Mouse (Mus musculus): ENCODE measurements at regions not wholly inside any gene's neighbourhood (a gene's known extent, or its start where the extent isn't known, plus 50 kb on each side); places are given as distances from the start of the nearest gene placed in this dataset.
A peak's percentile ranks its signal among the peaks of the same experiment; 100 is the strongest.

DNA sequence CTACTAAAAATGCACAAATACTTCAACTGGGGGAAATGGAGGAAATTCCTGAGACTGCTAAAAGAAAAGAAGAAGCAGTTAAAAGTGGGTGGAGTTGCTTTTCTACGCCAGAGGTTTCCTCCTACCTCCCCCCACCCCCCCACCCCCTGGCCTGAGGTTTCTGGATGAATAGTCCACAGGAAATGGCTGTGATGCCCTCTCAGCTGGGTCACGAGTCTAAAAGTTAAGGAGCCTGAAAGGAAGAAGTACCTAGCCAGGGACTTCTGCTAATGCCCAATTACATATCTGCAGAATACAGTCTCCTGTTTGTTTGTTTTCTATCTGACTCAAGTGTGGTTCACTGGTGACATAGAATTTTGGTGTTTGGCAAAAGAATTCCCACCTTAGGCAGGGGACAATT lies 169.4 kb downstream of the Mtx2 start:
- Histone ChIP-seq H3K9me3 (no peaks in the 10 kb centered on the region), H3K27ac (no peak overlapping the region), H3K9ac (no peak overlapping the region), H3K4me1 (no peaks in the 10 kb centered on the region), H3K27me3 (replicated peaks) (no peaks in the 10 kb centered on the region), H3K4me3 (no peak overlapping the region), H3K4me2 (replicated peaks) (no peak overlapping the region), H3K36me3 (no peaks in the 10 kb centered on the region)
- WGBS, result 20% methylated on average over 2 of the region's 2 CpGs
- ATAC-seq (ENCODE audit: low FRiP score, low read depth), result no peak

DNA sequence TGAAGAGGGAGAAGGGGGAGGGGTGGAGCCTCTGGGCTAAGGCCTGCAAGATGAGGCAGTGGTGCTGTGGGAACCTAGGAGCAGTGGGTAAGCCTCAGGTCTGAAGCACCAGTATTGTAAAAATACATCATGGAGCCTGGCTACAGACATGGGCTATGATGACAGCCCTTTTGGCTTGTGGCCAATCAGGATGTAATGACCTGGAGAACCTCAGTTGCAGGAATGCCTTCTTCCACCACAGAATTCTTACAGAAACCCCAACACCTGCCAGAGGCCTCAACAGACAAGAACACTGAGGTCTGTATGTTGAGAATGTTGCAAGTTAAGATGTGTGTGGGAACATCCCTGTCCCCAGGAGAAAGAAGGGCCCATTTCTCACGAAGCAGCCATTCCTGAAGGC lies 172.1 kb downstream of the Mtx2 start:
- no peak overlapping the region for H3K27ac ChIP-seq
- H3K9me3 ChIP-seq, result no peaks in the 10 kb centered on the region
- no peak for ATAC-seq (ENCODE audit: low FRiP score, low read depth)
- no peak overlapping the region for H3K9ac ChIP-seq
- H3K4me2 ChIP-seq (replicated peaks), result no peak overlapping the region
- H3K4me1 ChIP-seq, result peaks cover 8% of the 10 kb centered on the region; the same call in 1 of the 2 replicates
- no peaks in the 10 kb centered on the region for H3K36me3 ChIP-seq
- H3K4me3 ChIP-seq, result no peak overlapping the region
- peaks cover 3% of the 10 kb centered on the region; the same call in 1 of the 2 replicates for H3K27me3 ChIP-seq (replicated peaks)
- 61% methylated on average over 1 of the region's 1 CpGs for WGBS

DNA sequence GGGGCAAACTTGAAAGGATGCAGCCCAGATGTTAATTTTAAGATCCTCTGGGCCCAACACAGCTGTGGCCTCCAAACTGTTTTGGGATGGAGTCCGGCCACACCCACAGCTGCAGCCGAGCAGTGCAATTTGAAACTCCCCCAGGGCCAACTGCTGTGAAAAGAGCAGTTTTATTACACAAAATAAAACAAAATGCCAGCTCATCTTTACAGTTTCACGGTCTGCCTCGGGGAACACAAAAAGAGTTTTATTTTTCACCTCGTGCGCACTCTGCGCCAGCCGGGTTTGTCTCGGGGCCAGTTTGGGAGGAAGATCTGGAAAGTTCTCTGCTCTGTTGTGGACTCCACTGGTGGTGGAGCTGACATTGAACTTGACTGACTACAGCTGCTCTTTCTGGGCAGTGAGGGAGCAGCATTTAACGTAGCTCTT lies 174.8 kb downstream of the Mtx2 start:
- no peak overlapping the region for H3K9ac ChIP-seq
- no peaks in the 10 kb centered on the region for H3K36me3 ChIP-seq
- H3K27me3 ChIP-seq (replicated peaks), result peaks cover 6% of the 10 kb centered on the region; the same call in 1 of the 2 replicates
- no peak for ATAC-seq (ENCODE audit: low FRiP score, low read depth)
- no peak overlapping the region for H3K27ac ChIP-seq
- no peak overlapping the region for H3K4me3 ChIP-seq
- no peak overlapping the region; the same call in 1 of the 2 replicates for H3K4me2 ChIP-seq (replicated peaks)
- H3K4me1 ChIP-seq, result peaks cover 8% of the 10 kb centered on the region; the same call in 1 of the 2 replicates
- H3K9me3 ChIP-seq, result no peaks in the 10 kb centered on the region
- 10% methylated on average over 10 of the region's 10 CpGs for WGBS

DNA sequence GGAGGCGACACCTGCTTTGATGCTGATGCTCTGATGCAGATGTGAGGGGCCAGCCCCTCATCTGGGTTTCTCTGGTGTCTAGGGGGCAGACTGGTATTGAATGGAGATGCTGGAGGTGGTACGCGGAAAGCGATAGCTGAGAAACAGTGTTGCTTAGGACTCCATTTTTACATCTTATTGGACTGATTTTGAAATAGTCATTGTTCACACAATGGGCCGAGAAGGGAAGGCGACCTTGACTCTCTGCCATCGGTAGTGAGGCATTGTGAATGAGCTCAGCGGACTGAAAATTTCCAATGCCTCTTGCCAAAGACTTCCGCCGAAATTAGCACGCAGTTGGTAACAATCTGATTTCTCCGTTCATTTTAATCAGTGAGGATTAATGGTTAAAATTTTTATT lies 177.0 kb downstream of the Mtx2 start:
- Histone ChIP-seq H3K4me3 (no peak overlapping the region), H3K4me2 (replicated peaks) (peak overlapping the region; percentile 17), H3K9ac (no peak overlapping the region), H3K9me3 (no peaks in the 10 kb centered on the region), H3K27ac (no peak overlapping the region), H3K27me3 (replicated peaks) (peaks cover 6% of the 10 kb centered on the region; the same call in 1 of the 2 replicates), H3K36me3 (no peaks in the 10 kb centered on the region), H3K4me1 (peaks cover 8% of the 10 kb centered on the region; the same call in 1 of the 2 replicates)
- WGBS, result 56% methylated on average over 12 of the region's 12 CpGs
- no peak for ATAC-seq (ENCODE audit: low FRiP score, low read depth)

DNA sequence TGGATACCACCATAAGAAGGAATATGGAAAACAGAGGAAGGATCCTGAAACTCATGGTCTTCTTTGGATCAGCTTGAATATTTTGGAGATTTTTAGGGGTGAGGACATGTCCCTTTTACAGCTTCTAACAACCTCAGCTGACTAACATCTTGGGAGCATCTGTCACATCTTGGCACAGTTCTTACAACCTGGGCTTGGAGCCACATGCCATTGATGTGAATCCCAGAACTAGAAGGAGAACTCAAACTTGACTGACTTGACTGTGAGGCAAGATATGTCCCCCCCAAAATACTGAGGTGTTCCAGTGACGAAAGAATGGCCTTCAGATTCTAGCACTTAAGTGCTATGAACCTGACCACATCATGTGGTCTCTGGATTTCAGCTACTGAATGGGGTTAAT lies 182.5 kb downstream of the Mtx2 start:
- ATAC-seq (ENCODE audit: low FRiP score, low read depth), result no peak
- WGBS, result 90% methylated on average over 1 of the region's 1 CpGs
- 0 out of 2 replicates have a peak, but pooled peaks cover 3% of the 10 kb centered on the region for H3K27me3 ChIP-seq (replicated peaks)
- H3K36me3 ChIP-seq, result no peaks in the 10 kb centered on the region
- no peak overlapping the region for H3K27ac ChIP-seq
- no peaks in the 10 kb centered on the region for H3K4me1 ChIP-seq
- H3K9me3 ChIP-seq, result no peaks in the 10 kb centered on the region
- H3K4me3 ChIP-seq, result no peak overlapping the region
- H3K4me2 ChIP-seq (replicated peaks), result no peak overlapping the region
- H3K9ac ChIP-seq, result no peak overlapping the region

DNA sequence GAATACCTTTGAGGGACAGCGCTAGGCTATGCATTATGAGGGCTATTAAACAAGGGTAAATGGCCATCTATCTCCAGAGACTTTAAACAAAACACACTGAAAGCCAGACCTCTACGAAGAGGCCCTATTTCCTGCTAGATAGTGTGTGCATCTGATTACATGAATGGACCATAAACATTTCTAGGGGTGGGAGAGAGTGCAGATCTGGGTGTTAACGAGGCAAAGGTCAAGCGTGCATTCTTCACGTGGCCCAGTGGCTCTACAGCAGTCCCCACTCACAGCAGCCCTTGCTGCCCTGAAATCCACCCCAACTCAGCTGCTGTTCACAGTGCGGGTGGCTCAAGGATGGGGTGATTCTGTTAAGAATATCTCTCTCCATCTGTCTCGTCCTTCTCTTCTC lies 185.0 kb downstream of the Mtx2 start:
- ATAC-seq (ENCODE audit: low FRiP score, low read depth), result no peak
- 43% methylated on average over 7 of the region's 7 CpGs for WGBS
- Histone ChIP-seq H3K4me1 (no peaks in the 10 kb centered on the region), H3K27me3 (replicated peaks) (no peaks in the 10 kb centered on the region), H3K9me3 (no peaks in the 10 kb centered on the region), H3K27ac (no peak overlapping the region), H3K4me2 (replicated peaks) (no peak overlapping the region), H3K4me3 (no peak overlapping the region), H3K36me3 (no peaks in the 10 kb centered on the region), H3K9ac (no peak overlapping the region)

DNA sequence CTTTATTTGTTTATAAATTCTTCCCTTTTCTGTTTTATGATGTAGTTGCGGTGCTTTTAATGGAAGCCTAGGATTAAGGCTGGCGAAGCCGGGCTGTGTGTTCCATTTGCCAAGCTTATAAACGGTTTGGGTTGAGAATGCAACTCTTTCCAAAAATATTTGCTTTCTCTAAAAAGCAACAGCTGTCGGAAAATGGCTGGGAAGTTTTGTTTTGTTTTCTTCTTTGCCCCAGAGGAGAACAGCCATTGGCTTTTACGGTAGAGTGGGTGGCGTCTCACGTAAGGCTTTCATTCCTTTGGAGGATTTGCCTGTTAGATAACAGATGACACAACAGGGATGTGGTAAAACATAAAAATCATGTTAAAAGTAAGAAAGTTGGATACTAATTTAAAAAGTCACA lies 186.4 kb downstream of the Mtx2 start:
- no peak overlapping the region for H3K27ac ChIP-seq
- no peaks in the 10 kb centered on the region for H3K27me3 ChIP-seq (replicated peaks)
- no peaks in the 10 kb centered on the region for H3K4me1 ChIP-seq
- H3K36me3 ChIP-seq, result no peaks in the 10 kb centered on the region
- no peaks in the 10 kb centered on the region for H3K9me3 ChIP-seq
- H3K4me2 ChIP-seq (replicated peaks), result no peak overlapping the region
- 36% methylated on average over 8 of the region's 8 CpGs for WGBS
- no peak for ATAC-seq (ENCODE audit: low FRiP score, low read depth)
- H3K4me3 ChIP-seq, result no peak overlapping the region
- no peak overlapping the region for H3K9ac ChIP-seq

DNA sequence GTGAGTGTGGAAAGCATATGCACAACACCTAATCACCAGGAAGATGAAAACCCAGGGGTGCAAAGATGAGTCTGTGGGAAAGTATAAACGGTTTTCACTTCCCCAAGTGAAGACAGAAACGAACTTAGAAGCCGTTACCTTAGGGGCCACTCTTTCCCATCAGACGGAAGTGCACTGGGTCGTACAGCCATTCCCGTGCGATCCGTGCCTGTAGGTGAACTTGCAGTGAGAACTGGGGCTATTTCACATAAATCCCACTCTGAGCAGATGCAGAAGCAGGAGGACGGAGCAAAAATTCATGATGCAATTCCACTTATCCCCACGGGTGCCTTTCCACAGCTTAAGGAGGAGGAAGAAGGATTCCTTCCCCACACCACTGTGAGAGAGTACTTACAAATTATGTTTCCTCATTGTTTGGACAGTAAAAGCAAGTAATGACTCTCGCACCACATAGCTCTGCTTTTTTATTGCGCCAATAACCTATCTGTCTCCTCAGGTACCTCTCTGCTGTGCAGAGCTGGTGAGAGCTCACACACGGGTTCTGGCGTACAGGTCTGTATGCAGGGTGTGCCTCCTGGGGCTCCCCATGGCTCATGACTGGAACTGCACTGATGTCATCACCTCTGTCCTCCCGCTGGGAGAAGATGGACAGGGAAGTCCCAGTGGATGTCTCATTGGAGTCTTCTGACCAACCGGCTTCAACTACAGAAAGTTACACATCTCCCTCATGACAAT lies 189.6 kb downstream of the Mtx2 start:
- no peak overlapping the region for H3K4me3 ChIP-seq
- no peak overlapping the region for H3K9ac ChIP-seq
- no peak overlapping the region for H3K27ac ChIP-seq
- WGBS, result 61% methylated on average over 16 of the region's 16 CpGs
- H3K27me3 ChIP-seq (replicated peaks), result no peaks in the 10 kb centered on the region
- no peaks in the 10 kb centered on the region for H3K4me1 ChIP-seq
- H3K4me2 ChIP-seq (replicated peaks), result no peak overlapping the region
- no peak for ATAC-seq (ENCODE audit: low FRiP score, low read depth)
- no peaks in the 10 kb centered on the region for H3K9me3 ChIP-seq
- no peaks in the 10 kb centered on the region for H3K36me3 ChIP-seq

DNA sequence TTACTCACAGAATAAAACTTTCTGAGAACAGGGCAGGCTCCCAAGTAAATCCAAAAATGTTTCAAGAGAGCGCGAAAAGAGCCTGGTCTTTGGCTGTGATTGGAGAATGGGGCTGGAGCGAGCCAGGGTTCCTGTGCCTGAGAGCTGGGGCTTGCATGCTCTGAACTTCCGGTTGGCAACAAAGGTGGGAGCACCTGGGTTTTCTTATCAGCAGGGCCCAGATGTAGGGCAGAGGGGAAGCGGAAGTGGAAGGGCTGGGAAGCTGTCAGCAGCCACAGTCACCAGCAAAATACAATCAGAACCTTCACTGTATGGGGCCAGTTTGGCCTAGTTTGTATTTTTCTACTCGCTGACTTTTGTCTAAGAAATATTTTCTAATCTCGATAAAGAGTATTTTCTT lies 193.9 kb downstream of the Mtx2 start:
- ATAC-seq (ENCODE audit: low FRiP score, low read depth), result no peak
- WGBS, result 89% methylated on average over 7 of the region's 7 CpGs
- H3K4me1 ChIP-seq, result no peaks in the 10 kb centered on the region

DNA sequence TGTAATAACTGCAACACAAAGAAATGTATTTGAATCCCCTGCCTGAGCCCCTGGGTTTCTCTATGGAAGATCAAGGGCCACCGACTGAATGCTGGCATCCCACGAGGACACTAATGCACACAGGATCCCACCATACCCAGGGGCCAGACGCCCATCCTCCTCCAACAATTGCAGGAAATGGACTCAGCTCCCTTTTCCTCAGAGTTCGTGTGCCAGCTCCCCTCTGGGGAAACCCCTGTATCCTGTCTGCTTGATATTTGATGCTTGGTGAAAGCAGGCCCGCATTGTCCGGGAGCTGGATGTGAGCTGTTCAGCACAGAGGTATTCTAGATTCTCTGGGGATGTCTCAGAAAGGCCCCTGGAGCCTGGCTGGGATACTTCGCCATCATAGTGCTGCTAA lies 196.0 kb downstream of the Mtx2 start:
- no peaks in the 10 kb centered on the region for H3K9me3 ChIP-seq
- no peak overlapping the region for H3K4me3 ChIP-seq
- no peaks in the 10 kb centered on the region for H3K36me3 ChIP-seq
- 58% methylated on average over 7 of the region's 7 CpGs for WGBS
- no peak overlapping the region for H3K9ac ChIP-seq
- H3K4me1 ChIP-seq, result no peaks in the 10 kb centered on the region
- no peaks in the 10 kb centered on the region for H3K27me3 ChIP-seq (replicated peaks)
- H3K27ac ChIP-seq, result no peak overlapping the region
- ATAC-seq (ENCODE audit: low FRiP score, low read depth), result no peak
- H3K4me2 ChIP-seq (replicated peaks), result no peak overlapping the region

More for the DNA sequence above, 193.9 kb downstream of the Mtx2 start:
- Histone ChIP-seq H3K27me3 (replicated peaks) (no peaks in the 10 kb centered on the region), H3K4me2 (replicated peaks) (no peak overlapping the region), H3K9ac (no peak overlapping the region), H3K4me3 (no peak overlapping the region), H3K27ac (no peak overlapping the region), H3K36me3 (no peaks in the 10 kb centered on the region), H3K9me3 (no peaks in the 10 kb centered on the region)

DNA sequence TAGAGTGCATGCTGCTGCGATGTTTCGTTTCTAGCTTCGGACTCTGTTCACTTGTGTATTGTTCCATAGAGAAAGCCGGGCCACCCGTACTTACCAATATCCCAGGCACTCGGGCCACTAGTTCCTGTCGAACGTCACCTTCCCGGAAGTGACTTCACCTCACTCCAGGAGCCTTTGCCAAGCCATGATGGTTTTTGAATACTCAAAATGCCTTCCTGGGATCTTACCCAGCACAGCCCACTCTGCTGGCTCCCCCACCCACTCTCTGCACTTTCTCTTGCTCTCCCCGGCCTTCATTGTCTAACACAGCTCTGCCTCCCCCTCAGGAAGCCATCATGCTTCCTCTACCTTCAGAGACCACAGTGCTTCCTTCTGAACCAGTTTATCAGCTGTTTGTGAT lies 202.5 kb downstream of the Mtx2 start:
- WGBS, result 90% methylated on average over 10 of the region's 10 CpGs
- no peak overlapping the region for H3K4me3 ChIP-seq
- no peak overlapping the region for H3K4me2 ChIP-seq (replicated peaks)
- no peak overlapping the region for H3K9ac ChIP-seq
- H3K36me3 ChIP-seq, result no peaks in the 10 kb centered on the region
- no peak overlapping the region for H3K27ac ChIP-seq
- peaks cover 4% of the 10 kb centered on the region; the same call in 1 of the 2 replicates for H3K4me1 ChIP-seq
- no peaks in the 10 kb centered on the region for H3K9me3 ChIP-seq
- no peaks in the 10 kb centered on the region for H3K27me3 ChIP-seq (replicated peaks)
- no peak for ATAC-seq (ENCODE audit: low FRiP score, low read depth)

DNA sequence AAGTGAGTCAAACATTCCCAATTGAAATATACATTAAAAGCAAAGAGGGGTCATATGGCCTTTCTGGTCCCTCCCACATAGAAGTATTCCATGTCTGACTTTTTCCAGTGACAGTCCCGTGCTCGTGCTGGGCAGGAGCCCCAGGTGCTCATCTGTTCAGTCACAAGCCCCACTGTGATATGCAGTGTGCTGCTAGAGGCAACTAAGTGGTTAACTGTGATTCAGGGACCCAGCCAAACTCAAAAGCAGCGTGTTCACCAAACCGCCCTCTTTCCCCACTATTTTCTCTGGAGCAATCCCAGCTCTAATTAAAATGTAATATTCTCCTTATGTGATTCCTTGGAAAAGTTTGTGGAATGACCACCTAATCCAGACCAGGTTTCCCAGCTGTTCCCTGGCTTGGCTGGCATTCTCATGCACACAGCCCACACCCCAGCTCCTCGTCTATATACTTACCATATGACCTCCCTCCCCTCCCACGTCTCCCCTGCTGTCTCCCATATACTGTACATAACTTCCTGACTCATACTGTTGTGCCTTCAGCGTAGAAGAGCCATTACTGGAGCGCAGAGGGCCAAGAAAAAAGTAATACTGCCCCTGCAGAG lies 203.6 kb downstream of the Mtx2 start:
- Histone ChIP-seq H3K9me3 (no peaks in the 10 kb centered on the region), H3K9ac (no peak overlapping the region), H3K36me3 (no peaks in the 10 kb centered on the region), H3K27me3 (replicated peaks) (no peaks in the 10 kb centered on the region), H3K4me3 (no peak overlapping the region), H3K4me1 (peaks cover 4% of the 10 kb centered on the region; the same call in 1 of the 2 replicates), H3K27ac (no peak overlapping the region), H3K4me2 (replicated peaks) (no peak overlapping the region)
- WGBS, result 41% methylated on average over 8 of the region's 8 CpGs
- ATAC-seq (ENCODE audit: low FRiP score, low read depth), result no peak

DNA sequence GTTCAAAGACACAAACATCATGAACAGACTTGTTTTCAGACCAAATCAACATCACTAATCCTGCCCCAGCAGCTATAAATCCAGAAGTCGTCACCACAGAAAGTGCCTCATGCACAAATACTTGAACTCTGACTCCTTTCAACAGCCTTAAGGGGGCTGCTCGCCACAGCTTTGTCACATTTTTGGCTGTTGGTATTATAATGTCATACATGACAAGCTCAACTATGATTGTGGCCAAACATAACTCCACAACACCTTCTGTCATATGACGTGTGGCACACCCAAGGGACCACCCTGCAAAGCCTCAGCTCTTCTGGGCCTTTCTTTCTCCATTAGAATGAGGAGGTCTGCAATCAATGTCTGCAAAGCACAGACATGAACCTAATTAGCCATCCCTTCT lies 209.1 kb downstream of the Mtx2 start:
- Histone ChIP-seq H3K27me3 (replicated peaks) (no peaks in the 10 kb centered on the region), H3K4me1 (no peaks in the 10 kb centered on the region), H3K9ac (no peak overlapping the region), H3K4me3 (no peak overlapping the region), H3K4me2 (replicated peaks) (no peak overlapping the region), H3K27ac (no peak overlapping the region), H3K9me3 (no peaks in the 10 kb centered on the region), H3K36me3 (no peaks in the 10 kb centered on the region)
- 74% methylated on average over 3 of the region's 3 CpGs for WGBS
- no peak for ATAC-seq (ENCODE audit: low FRiP score, low read depth)

All from neural tube, embryonic 12.5 days (tissue).